Mouse (Mus musculus) 3T3-L1 (cell line): ENCODE measurements around the gene Gls2.
A peak's percentile ranks its signal among the peaks of the same experiment; 100 is the strongest.
"Not testable (repeated sequence)": the region's sequence is repeated elsewhere in the genome, so short reads cannot be mapped to it uniquely, and the experiment has no call there.

Experiments
- DNase-seq: peaks from one replicate; pipeline ENCODE4 v3.0.0-alpha.2; 2015; ENCODE audit warnings: low read depth, low spot score

Gls2 gene

GRCm38 (mm10) chr10:128194024-128194550, at the start of gene Gls2:
TSS of gene Gls2 (plus strand) at chr10:128194457.
- DNase-seq, result peak; percentile 93

- peak; percentile 35 for DNase-seq
These were observed 49.3 kb upstream of the Gls2 start for GRCm38 (mm10) chr10:128144961-128145360.

- DNase-seq, result no peak
These were observed 45.4 kb upstream of the Gls2 start for GRCm38 (mm10) chr10:128148789-128149365.

- DNase-seq, result peak; percentile 72
These were observed 44.7 kb upstream of the Gls2 start for GRCm38 (mm10) chr10:128149592-128149991.

- peak; percentile 96 for DNase-seq
These were observed 43.3 kb upstream of the Gls2 start for GRCm38 (mm10) chr10:128150941-128151340.

- DNase-seq, result peak; percentile 53
These were observed 40.3 kb upstream of the Gls2 start for GRCm38 (mm10) chr10:128153978-128154377.

GRCm38 (mm10) chr10:128165726-128166125, 28.5 kb upstream of the Gls2 start:
- not testable (repeated sequence) for DNase-seq

- DNase-seq, result peak; percentile 78
These were observed 27.2 kb upstream of the Gls2 start for GRCm38 (mm10) chr10:128167091-128167490.

- not testable (repeated sequence) for DNase-seq
These were observed 22.9 kb upstream of the Gls2 start for GRCm38 (mm10) chr10:128171348-128171747.

- peak; percentile 46 for DNase-seq
These were observed 19.0 kb upstream of the Gls2 start for GRCm38 (mm10) chr10:128175302-128175701.

GRCm38 (mm10) chr10:128175996-128176755, 18.1 kb upstream of the Gls2 start:
- peak; percentile 94 for DNase-seq

- DNase-seq, result peak; percentile 57
These were observed 16.9 kb upstream of the Gls2 start for GRCm38 (mm10) chr10:128177316-128177715.

- DNase-seq, result peak; percentile 61
These were observed 14.3 kb upstream of the Gls2 start, which contains the start of gene Rbms2 for GRCm38 (mm10) chr10:128179989-128180388. TSS of gene Rbms2 (minus strand) at chr10:128180297.

GRCm38 (mm10) chr10:128184296-128184695, 10.0 kb upstream of the Gls2 start:
- DNase-seq, result peak; percentile 79

GRCm38 (mm10) chr10:128185277-128185940, 8.8 kb upstream of the Gls2 start:
- DNase-seq, result peak; percentile 84

- DNase-seq, result peak; percentile 97
These were observed 8.3 kb upstream of the Gls2 start for GRCm38 (mm10) chr10:128185959-128186358.

GRCm38 (mm10) chr10:128187181-128187605, 7.1 kb upstream of the Gls2 start:
- no peak for DNase-seq

GRCm38 (mm10) chr10:128188242-128188877, 5.9 kb upstream of the Gls2 start:
- DNase-seq, result peak; percentile 95

- DNase-seq, result no peak
These were observed 2.8 kb upstream of the Gls2 start for GRCm38 (mm10) chr10:128191472-128191871.

GRCm38 (mm10) chr10:128192030-128192766, 2.1 kb upstream of the Gls2 start:
- not testable (repeated sequence) for DNase-seq

- no peak for DNase-seq
These were observed 1.1 kb upstream of the Gls2 start for GRCm38 (mm10) chr10:128193113-128193512.
